Mouse (Mus musculus): ENCODE data around the gene Slc38a4.

- no peak for TF ChIP-seq POLR2A (IDR thresholded peaks at IDR 0.05; ENCODE audit: extremely low read depth, insufficient read depth, low read length)
- no peak for TF ChIP-seq CTCF (IDR thresholded peaks at IDR 0.05; ENCODE audit: extremely low read depth, insufficient read depth, low read length)
Measured at GRCm38 (mm10) chr15:97015036-97015596, 40.6 kb downstream of the Slc38a4 start.

All from cortical plate, adult 2 months (tissue).